ENCODE assay signal across 9 mouse cellular contexts in genomic region chr2:155673546-155673945, GRCm38 (mm10). TPM values are rescaled to one million over a fixed set of nuclear protein-coding genes. Genes with fewer than 3 reads are reported as not detected.
DNase-seq lines count a peak whose midpoint lies in the region; ATAC-seq and TF ChIP-seq lines count a peak whose summit lies in the region.
"Had no signal": no experiment of that assay in that cellular context is flagged by ENCODE, and none has a peak within 500 bp of the region (broad histone marks: within the 10 kb centered on the region; RNA-seq: fewer than 3 reads in every experiment).

No protein-coding gene starts in this region.

- H3K4me1 ChIP-seq in G1E (ENCODE audit: insufficient read depth, low read depth, low read length) = peaks cover 2% of the 10 kb centered on the region; the same call in 1 of the 2 replicates
- H3K4me1 ChIP-seq in limb, embryonic 10.5 days = no peaks in the 10 kb centered on the region

- 28% methylated on average over 2 of the region's 2 CpGs for WGBS in limb, embryonic 10.5 days

- ATAC-seq in G1E (ENCODE audit: extremely low read depth, insufficient number of reproducible peaks, low FRiP score, poor library complexity, severe bottlenecking) = no peak

- peak in 1 of 2 experiments; percentile 59 for DNase-seq in layer of hippocampus, adult 2 months (ENCODE audit: low spot score in 2 of 2)
- no peak for DNase-seq in layer of hippocampus, adult 9-11 months
- no peak for DNase-seq in G1E (ENCODE audit: low spot score)
- peak; percentile 69 for DNase-seq in brain, embryonic 14.5 days (ENCODE audit: low read depth)
- DNase-seq in gastrocnemius, postnatal 10 days = peak; percentile 67
- DNase-seq in limb, embryonic 10.5 days (ENCODE audit: low spot score) = peak; percentile 60
- DNase-seq in retina, postnatal 1 day = peak; percentile 59
- DNase-seq in yolk sac, embryonic 10.5 days (ENCODE audit: low spot score) = no peak

- no peak for TF ChIP-seq POLR2A in brain, embryonic 14.5 days (IDR thresholded peaks at IDR 0.05; ENCODE audit: borderline replicate concordance, extremely low read depth, insufficient read depth, insufficient read length, poor library complexity, severe bottlenecking)

- peaks cover 40% of the 10 kb centered on the region for H3K36me3 ChIP-seq in G1E (replicated peaks)
- H3K36me3 ChIP-seq in limb, embryonic 10.5 days = peaks cover 38% of the 10 kb centered on the region

- H3K27ac ChIP-seq in layer of hippocampus, adult 2 months = no peak overlapping the region
- H3K27ac ChIP-seq in limb, embryonic 10.5 days = no peak overlapping the region
- H3K27ac ChIP-seq: neural tube, embryonic 13.5 days had no signal

- no peak overlapping the region for H3K4me3 ChIP-seq in layer of hippocampus, adult 2 months
- no peak overlapping the region for H3K4me3 ChIP-seq in G1E (ENCODE audit: low read depth, low read length)
- H3K4me3 ChIP-seq in limb, embryonic 10.5 days = no peak overlapping the region
- H3K4me3 ChIP-seq: neural tube, embryonic 13.5 days had no signal

- TF ChIP-seq CTCF in layer of hippocampus, adult 2 months (conservative IDR thresholded peaks at IDR 0.05) = peak; percentile 78
- peak; percentile 27; the same call in 1 of the 2 replicates for TF ChIP-seq CTCF in G1E (IDR thresholded peaks at IDR 0.05; ENCODE audit: low read depth, low read length)
- TF ChIP-seq CTCF in brain, embryonic 14.5 days (IDR thresholded peaks at IDR 0.05; ENCODE audit: borderline replicate concordance, extremely low read depth, insufficient read depth, insufficient read length) = peak; percentile 65; the same call in 1 of the 2 replicates

- no peaks in the 10 kb centered on the region for H3K27me3 ChIP-seq in G1E (ENCODE audit: insufficient read depth, low read length)
- no peaks in the 10 kb centered on the region for H3K27me3 ChIP-seq in limb, embryonic 10.5 days (ENCODE audit: low read depth, poor library complexity, severe bottlenecking)
- H3K27me3 ChIP-seq: neural tube, embryonic 13.5 days had no signal

- no peaks in the 10 kb centered on the region for H3K9me3 ChIP-seq in G1E (replicated peaks)
- no peaks in the 10 kb centered on the region for H3K9me3 ChIP-seq in limb, embryonic 10.5 days (replicated peaks)
- H3K9me3 ChIP-seq: neural tube, embryonic 13.5 days had no signal

RNA-seq across cellular contexts. Expression of gene Trpc4ap, which starts 18.6 kb away (rescaled TPM):
- 100 to 1,000 TPM; 159 to 164 TPM for total RNA-seq in layer of hippocampus, adult 2 months (2021)
- 104 and 110 TPM in 2 replicates for total RNA-seq in G1E (2014; fragmentation: Nextera tagmentation)
- 57.4 and 60.9 TPM in 2 replicates for total RNA-seq in G1E (2017)
- polyA plus RNA-seq in G1E (2012) = 80.5 and 82.2 TPM in 2 replicates
- polyA plus RNA-seq in brain, embryonic 14.5 days (2012; rRNA removed) = 202 TPM in 2 replicates
- 10 to 100 TPM; 83.4 to 94.8 TPM for total RNA-seq in gastrocnemius, postnatal 10 days (2021)
- 125 and 141 TPM in 2 replicates for polyA plus RNA-seq in limb, embryonic 10.5 days (2016; fragmentation: Nextera tagmentation; extraction: Ambion mirVana)

RNA-seq across cellular contexts. Expression of gene Edem2, which starts 55.7 kb away (rescaled TPM):
- 10 to 100 TPM; 23.6 to 24.8 TPM for total RNA-seq in layer of hippocampus, adult 2 months (2021)
- total RNA-seq in G1E (2014; fragmentation: Nextera tagmentation) = 36.9 and 42.3 TPM in 2 replicates
- 33.8 and 36.8 TPM in 2 replicates for total RNA-seq in G1E (2017)
- 38.3 and 48.3 TPM in 2 replicates for polyA plus RNA-seq in G1E (2012)
- polyA plus RNA-seq in brain, embryonic 14.5 days (2012; rRNA removed) = 58.4 and 84.7 TPM in 2 replicates
- 1 to 10 TPM; 7.2 to 9.0 TPM for total RNA-seq in gastrocnemius, postnatal 10 days (2021)
- polyA plus RNA-seq in limb, embryonic 10.5 days (2016; fragmentation: Nextera tagmentation; extraction: Ambion mirVana) = 22.1 and 26.6 TPM in 2 replicates

Comparison
In these comparisons a context has a peak if more than half of its experiments do, and no peak if none do; other contexts are left out.
1. DNase-seq: peak in brain, embryonic 14.5 days (single experiment), gastrocnemius, postnatal 10 days (single experiment), limb, embryonic 10.5 days (single experiment) and retina, postnatal 1 day (single experiment); none in layer of hippocampus, adult 9-11 months (single experiment), G1E (single experiment) and yolk sac, embryonic 10.5 days (single experiment).
2. CTCF ChIP-seq: peak in every context shown above with its lines; median percentile 78 in layer of hippocampus, adult 2 months; 65 in brain, embryonic 14.5 days; 27 in G1E.